Mouse (Mus musculus): ENCODE results near the gene Plekhg5.

GRCm38 (mm10) chr4:152143632-152144031 lies 71.3 kb downstream of the Plekhg5 start:
- TF ChIP-seq CTCF (conservative IDR thresholded peaks at IDR 0.05; ENCODE audit: insufficient read depth, insufficient read length, low read depth, low read length) (no peak), POLR2A (IDR thresholded peaks at IDR 0.05; ENCODE audit: low read depth, low read length) (no peak)

Measured in kidney, adult 2 months (tissue).